ENCODE assay signal across 7 mouse cellular contexts in the genomic region with DNA sequence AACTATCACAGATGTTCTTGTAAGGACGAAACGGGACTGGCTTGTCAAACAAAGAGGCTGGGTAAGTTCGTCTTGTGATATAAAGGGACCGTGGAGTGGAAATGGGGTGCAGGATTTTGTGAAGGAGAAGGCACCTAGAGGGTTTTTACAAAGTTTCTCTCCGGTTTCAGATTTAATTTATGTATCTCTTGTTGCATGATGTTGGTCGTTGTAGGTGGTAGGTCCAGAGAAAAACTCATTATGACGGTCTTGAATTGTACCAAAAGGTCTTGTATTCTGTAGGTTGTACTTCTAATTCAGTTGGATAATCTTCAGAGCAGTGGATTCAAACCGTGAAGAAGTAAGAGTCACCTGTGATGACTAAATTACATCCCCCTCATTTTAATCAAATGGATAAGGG. TPM values are rescaled to one million over a fixed set of nuclear protein-coding genes. Genes with fewer than 3 reads are reported as not detected.
A peak's percentile ranks its signal among the peaks of the same experiment; 100 is the strongest.
DNase-seq lines count a peak whose midpoint lies in the region; ATAC-seq and TF ChIP-seq lines count a peak whose summit lies in the region.

No protein-coding gene starts in this region.

- no peak for TF ChIP-seq CTCF in lung, postnatal 0 days (IDR thresholded peaks at IDR 0.05)

- no peak for TF ChIP-seq EP300 in lung, postnatal 0 days (IDR thresholded peaks at IDR 0.05)

- H3K27ac ChIP-seq in lung, postnatal 0 days (ENCODE audit: low read length) = peak overlapping the region; percentile 100
- peak overlapping the region; percentile 97 for H3K27ac ChIP-seq in forebrain, embryonic 11.5 days (ENCODE audit: low read depth, low read length)
- H3K27ac ChIP-seq in limb, embryonic 13.5 days = peak overlapping the region; percentile 99
- H3K27ac ChIP-seq in stomach, embryonic 14.5 days (ENCODE audit: low read length) = peak overlapping the region; percentile 99

- peaks cover 26% of the 10 kb centered on the region; the same call in 1 of the 2 replicates for H3K36me3 ChIP-seq in lung, postnatal 0 days (ENCODE audit: insufficient read depth, low read length)
- peaks cover 15% of the 10 kb centered on the region for H3K36me3 ChIP-seq in forebrain, embryonic 11.5 days (ENCODE audit: control insufficient read depth, insufficient read depth, low read length)
- H3K36me3 ChIP-seq in limb, embryonic 13.5 days = peaks cover 45% of the 10 kb centered on the region
- H3K36me3 ChIP-seq in stomach, embryonic 14.5 days (ENCODE audit: control insufficient read depth, insufficient read depth, low read length) = peaks cover 39% of the 10 kb centered on the region

- ATAC-seq in lung, postnatal 0 days = no peak
- ATAC-seq in forebrain, embryonic 11.5 days (replicated peaks; ENCODE audit: low FRiP score) = no peak
- ATAC-seq in limb, embryonic 13.5 days (ENCODE audit: low FRiP score, low read depth) = no peak
- ATAC-seq in stomach, embryonic 14.5 days (ENCODE audit: insufficient number of reproducible peaks, insufficient read depth, low FRiP score, low read depth) = no peak

- H3K9me3 ChIP-seq in lung, postnatal 0 days (ENCODE audit: low read length) = no peaks in the 10 kb centered on the region
- H3K9me3 ChIP-seq in forebrain, embryonic 11.5 days (ENCODE audit: control insufficient read depth, low read length) = no peaks in the 10 kb centered on the region
- H3K9me3 ChIP-seq in limb, embryonic 13.5 days = no peaks in the 10 kb centered on the region
- no peaks in the 10 kb centered on the region for H3K9me3 ChIP-seq in stomach, embryonic 14.5 days (ENCODE audit: control insufficient read depth, low read depth, low read length)

- H3K4me3 ChIP-seq in lung, postnatal 0 days (ENCODE audit: low read depth, low read length) = peak overlapping the region; percentile 99
- peak overlapping the region; percentile 99 for H3K4me3 ChIP-seq in forebrain, embryonic 11.5 days (ENCODE audit: low read depth, low read length)
- peak overlapping the region; percentile 99 for H3K4me3 ChIP-seq in limb, embryonic 13.5 days
- peak overlapping the region; percentile 100 for H3K4me3 ChIP-seq in stomach, embryonic 14.5 days (ENCODE audit: low read depth, low read length)

- peaks cover 30% of the 10 kb centered on the region for H3K4me1 ChIP-seq in lung, postnatal 0 days (ENCODE audit: insufficient read depth, low read depth, low read length)
- peaks cover 11% of the 10 kb centered on the region for H3K4me1 ChIP-seq in forebrain, embryonic 11.5 days (replicated peaks; ENCODE audit: control insufficient read depth, insufficient read depth, low read length)
- H3K4me1 ChIP-seq in limb, embryonic 13.5 days = peaks cover 43% of the 10 kb centered on the region
- peaks cover 33% of the 10 kb centered on the region for H3K4me1 ChIP-seq in stomach, embryonic 14.5 days (ENCODE audit: control insufficient read depth, insufficient read depth, low read length)

- peak overlapping the region; percentile 71 for H3K4me2 ChIP-seq in lung, postnatal 0 days (replicated peaks; ENCODE audit: low read depth, low read length)
- peak overlapping the region; percentile 64 for H3K4me2 ChIP-seq in forebrain, embryonic 11.5 days (ENCODE audit: low read depth, low read length, severe bottlenecking)
- H3K4me2 ChIP-seq in limb, embryonic 13.5 days (replicated peaks) = peak overlapping the region; percentile 91
- H3K4me2 ChIP-seq in stomach, embryonic 14.5 days (replicated peaks; ENCODE audit: low read depth, low read length) = peak overlapping the region; percentile 90

- H3K9ac ChIP-seq in lung, postnatal 0 days (replicated peaks; ENCODE audit: low read depth) = peak overlapping the region; percentile 100
- H3K9ac ChIP-seq in forebrain, embryonic 11.5 days (ENCODE audit: low read length) = peak overlapping the region; percentile 99
- peak overlapping the region; percentile 100 for H3K9ac ChIP-seq in limb, embryonic 13.5 days
- H3K9ac ChIP-seq in stomach, embryonic 14.5 days (replicated peaks; ENCODE audit: low read depth, low read length) = peak overlapping the region; percentile 100

- under 1% methylated on average over 8 of the region's 8 CpGs for WGBS in lung, postnatal 0 days
- 6% methylated on average over 8 of the region's 8 CpGs for WGBS in forebrain, embryonic 11.5 days
- whole genome bisulfite sequencing in limb, embryonic 13.5 days = 2% methylated on average over 8 of the region's 8 CpGs
- under 1% methylated on average over 8 of the region's 8 CpGs for WGBS in stomach, embryonic 14.5 days

- no peak for DNase-seq in lung, postnatal 0 days (ENCODE audit: low spot score)
- DNase-seq in lung, postnatal 25 days (ENCODE audit: low spot score) = no peak
- DNase-seq in forebrain, embryonic 11.5 days (ENCODE audit: low spot score) = no peak
- DNase-seq in adrenal gland, adult 2 months = no peak
- no peak for DNase-seq in left cerebral cortex, adult 8-10 months (ENCODE audit: low spot score in 2 of 2)

- H3K27me3 ChIP-seq in lung, postnatal 0 days (replicated peaks; ENCODE audit: insufficient read depth, low read length) = no peaks in the 10 kb centered on the region
- H3K27me3 ChIP-seq in forebrain, embryonic 11.5 days (ENCODE audit: control insufficient read depth, insufficient read depth, low read length) = no peaks in the 10 kb centered on the region
- H3K27me3 ChIP-seq in limb, embryonic 13.5 days = no peaks in the 10 kb centered on the region
- no peaks in the 10 kb centered on the region for H3K27me3 ChIP-seq in stomach, embryonic 14.5 days (ENCODE audit: control insufficient read depth, insufficient read depth, low read length)

RNA-seq across cellular contexts. Expression of gene Mcl1, which starts 1.4 kb away (rescaled TPM):
- polyA plus RNA-seq in lung, postnatal 0 days (2015; fragmentation: Nextera tagmentation; extraction: Ambion mirVana) = 99.6 and 101 TPM in 2 replicates
- polyA plus RNA-seq in forebrain, embryonic 11.5 days (2014; fragmentation: Nextera tagmentation; extraction: Ambion mirVana) = 66.8 and 69.9 TPM in 2 replicates
- polyA plus RNA-seq in limb, embryonic 13.5 days (2015; fragmentation: Nextera tagmentation; extraction: Ambion mirVana) = 42.3 and 43.4 TPM in 2 replicates
- 47.0 and 61.2 TPM in 2 replicates for polyA plus RNA-seq in stomach, embryonic 14.5 days (2014; fragmentation: Nextera tagmentation; extraction: Ambion mirVana)
- total RNA-seq in adrenal gland, adult 2 months (2021) = 100 to 1,000 TPM; 152 to 159 TPM
- polyA plus RNA-seq in adrenal gland, adult 2 months (2012; rRNA removed) = 272 and 291 TPM in 2 replicates
- total RNA-seq in left cerebral cortex, adult 8-10 months (2022) = 10 to 100 TPM; 47.2 to 59.6 (median 54.3) TPM

RNA-seq across cellular contexts. Expression of gene Adamtsl4, which starts 27.8 kb away (rescaled TPM):
- 11.8 and 13.2 TPM in 2 replicates for polyA plus RNA-seq in lung, postnatal 0 days (2015; fragmentation: Nextera tagmentation; extraction: Ambion mirVana)
- polyA plus RNA-seq in forebrain, embryonic 11.5 days (2014; fragmentation: Nextera tagmentation; extraction: Ambion mirVana) = 0.64 and 1.6 TPM in 2 replicates
- 2.7 and 4.1 TPM in 2 replicates for polyA plus RNA-seq in limb, embryonic 13.5 days (2015; fragmentation: Nextera tagmentation; extraction: Ambion mirVana)
- polyA plus RNA-seq in stomach, embryonic 14.5 days (2014; fragmentation: Nextera tagmentation; extraction: Ambion mirVana) = 3.1 and 5.3 TPM in 2 replicates
- total RNA-seq in adrenal gland, adult 2 months (2021) = 1 to 10 TPM; 6.0 to 8.8 TPM
- polyA plus RNA-seq in adrenal gland, adult 2 months (2012; rRNA removed) = 11.0 and 17.4 TPM in 2 replicates
- 10 to 100 TPM in 3 of 4 experiments, 1 to 10 TPM in 1; 9.4 to 12.9 (median 11.4) TPM for total RNA-seq in left cerebral cortex, adult 8-10 months (2022)

RNA-seq across cellular contexts. Expression of gene Ensa, which starts 35.2 kb away (rescaled TPM):
- 48.2 and 52.0 TPM in 2 replicates for polyA plus RNA-seq in lung, postnatal 0 days (2015; fragmentation: Nextera tagmentation; extraction: Ambion mirVana)
- 85.1 and 94.3 TPM in 2 replicates for polyA plus RNA-seq in forebrain, embryonic 11.5 days (2014; fragmentation: Nextera tagmentation; extraction: Ambion mirVana)
- polyA plus RNA-seq in limb, embryonic 13.5 days (2015; fragmentation: Nextera tagmentation; extraction: Ambion mirVana) = 86.8 and 91.5 TPM in 2 replicates
- 76.3 and 81.3 TPM in 2 replicates for polyA plus RNA-seq in stomach, embryonic 14.5 days (2014; fragmentation: Nextera tagmentation; extraction: Ambion mirVana)
- 100 to 1,000 TPM in 1 of 2 experiments, 10 to 100 TPM in 1; 82.5 to 104 TPM for total RNA-seq in adrenal gland, adult 2 months (2021)
- 7.2 and 9.0 TPM in 2 replicates for polyA plus RNA-seq in adrenal gland, adult 2 months (2012; rRNA removed)
- 100 to 1,000 TPM; 322 to 333 (median 327) TPM for total RNA-seq in left cerebral cortex, adult 8-10 months (2022)
